ENCODE assay signal across 10 mouse cellular contexts in genomic region chr10:60815855-60816254, GRCm38 (mm10). TPM values are rescaled to one million over a fixed set of nuclear protein-coding genes. Genes with fewer than 3 reads are reported as not detected.
DNase-seq lines count a peak whose midpoint lies in the region; ATAC-seq lines count a peak whose summit lies in the region.
"Had no signal": no experiment of that assay in that cellular context is flagged by ENCODE, and none has a peak within 500 bp of the region (broad histone marks: within the 10 kb centered on the region; RNA-seq: fewer than 3 reads in every experiment).

No protein-coding gene starts in this region.

- no peaks in the 10 kb centered on the region for H3K9me3 ChIP-seq in kidney, embryonic 14.5 days (ENCODE audit: control insufficient read depth, low read length)
- no peaks in the 10 kb centered on the region for H3K9me3 ChIP-seq in embryonic facial prominence, embryonic 10.5 days
- H3K9me3 ChIP-seq in limb, embryonic 13.5 days: no peaks in the 10 kb centered on the region
- H3K9me3 ChIP-seq: hindbrain, embryonic 15.5 days had no signal

- H3K27ac ChIP-seq in kidney, embryonic 14.5 days (ENCODE audit: low read depth, low read length): peak overlapping the region; percentile 89; the same call in 1 of the 2 replicates
- peak overlapping the region; percentile 89 for H3K27ac ChIP-seq in embryonic facial prominence, embryonic 10.5 days (replicated peaks)
- H3K27ac ChIP-seq in limb, embryonic 13.5 days: peak overlapping the region; percentile 94
- H3K27ac ChIP-seq: hindbrain, embryonic 15.5 days had no signal

- H3K4me3 ChIP-seq in kidney, embryonic 14.5 days (ENCODE audit: low read length): no peak overlapping the region
- H3K4me3 ChIP-seq in embryonic facial prominence, embryonic 10.5 days: no peak overlapping the region
- no peak overlapping the region for H3K4me3 ChIP-seq in limb, embryonic 13.5 days
- H3K4me3 ChIP-seq: hindbrain, embryonic 15.5 days had no signal

- no peak overlapping the region for H3K4me2 ChIP-seq in kidney, embryonic 14.5 days (replicated peaks; ENCODE audit: low read depth, low read length)
- no peak overlapping the region for H3K4me2 ChIP-seq in limb, embryonic 13.5 days (replicated peaks)
- H3K4me2 ChIP-seq: hindbrain, embryonic 15.5 days had no signal

- DNase-seq in kidney, adult 11 months: no peak
- peak; percentile 51 for DNase-seq in Muller cell, postnatal 12 days (ENCODE audit: inconsistent ontology term)
- DNase-seq in embryonic facial prominence, embryonic 10.5 days (ENCODE audit: low spot score): peak; percentile 67
- DNase-seq in layer of hippocampus, adult 9-10 months (ENCODE audit: low spot score): no peak
- DNase-seq in urinary bladder, adult 18-20 months (ENCODE audit: low spot score in 2 of 2): no peak
- DNase-seq in natural killer cell, adult 2 months (ENCODE audit: low spot score in 2 of 2): no peak
- DNase-seq: lung, adult 18-20 months had no signal

- H3K36me3 ChIP-seq in kidney, embryonic 14.5 days (ENCODE audit: control insufficient read depth, insufficient read depth, low read length): no peaks in the 10 kb centered on the region
- no peaks in the 10 kb centered on the region for H3K36me3 ChIP-seq in embryonic facial prominence, embryonic 10.5 days (replicated peaks)
- H3K36me3 ChIP-seq in limb, embryonic 13.5 days: no peaks in the 10 kb centered on the region
- H3K36me3 ChIP-seq: hindbrain, embryonic 15.5 days had no signal

- peaks cover 83% of the 10 kb centered on the region for H3K4me1 ChIP-seq in kidney, embryonic 14.5 days (ENCODE audit: control insufficient read depth, insufficient read depth, low read length)
- peaks cover 98% of the 10 kb centered on the region for H3K4me1 ChIP-seq in embryonic facial prominence, embryonic 10.5 days
- peaks cover 90% of the 10 kb centered on the region for H3K4me1 ChIP-seq in limb, embryonic 13.5 days

- H3K9ac ChIP-seq in kidney, embryonic 14.5 days (ENCODE audit: low read depth, low read length): no peak overlapping the region
- 0 out of 2 replicates have a peak overlapping the region, but pooled peaks have one; percentile 26 for H3K9ac ChIP-seq in limb, embryonic 13.5 days
- H3K9ac ChIP-seq: hindbrain, embryonic 15.5 days had no signal

- ATAC-seq in kidney, embryonic 14.5 days (ENCODE audit: low FRiP score, low TSS enrichment): no peak
- ATAC-seq in limb, embryonic 13.5 days (ENCODE audit: low FRiP score, low read depth): no peak

- peaks cover 4% of the 10 kb centered on the region; the same call in 1 of the 2 replicates for H3K27me3 ChIP-seq in kidney, embryonic 14.5 days (ENCODE audit: control insufficient read depth, insufficient read depth, low read length)
- H3K27me3 ChIP-seq in embryonic facial prominence, embryonic 10.5 days (replicated peaks; ENCODE audit: low read depth, poor library complexity, severe bottlenecking): peaks cover 49% of the 10 kb centered on the region
- no peaks in the 10 kb centered on the region for H3K27me3 ChIP-seq in limb, embryonic 13.5 days

- 16% methylated on average over 1 of the region's 1 CpGs for WGBS in kidney, embryonic 14.5 days
- 2% methylated on average over 1 of the region's 1 CpGs for WGBS in embryonic facial prominence, embryonic 10.5 days
- 19% methylated on average over 1 of the region's 1 CpGs for WGBS in limb, embryonic 13.5 days

RNA-seq across cellular contexts. Expression of gene Unc5b, which starts 15.5 kb away (rescaled TPM):
- 7.9 and 10.1 TPM in 2 replicates for polyA plus RNA-seq in kidney, embryonic 14.5 days (2014; fragmentation: Nextera tagmentation; extraction: Ambion mirVana)
- 6.0 and 7.2 TPM in 2 replicates for polyA plus RNA-seq in embryonic facial prominence, embryonic 10.5 days (2016; fragmentation: Nextera tagmentation; extraction: Ambion mirVana)
- 8.1 and 8.3 TPM in 2 replicates for polyA plus RNA-seq in limb, embryonic 13.5 days (2015; fragmentation: Nextera tagmentation; extraction: Ambion mirVana)

Comparison
In these comparisons a context has a peak if more than half of its experiments do, and no peak if none do; other contexts are left out.
1. DNase-seq: peak in Muller cell, postnatal 12 days (single experiment) and embryonic facial prominence, embryonic 10.5 days (single experiment); none in kidney, adult 11 months (single experiment), layer of hippocampus, adult 9-10 months (single experiment), urinary bladder, adult 18-20 months (0 of 2) and natural killer cell, adult 2 months (0 of 2).
2. Peak in every context shown above with its lines, with median percentiles within 50 percentile points of each other: H3K27ac ChIP-seq.